27 mouse cellular contexts compared by ENCODE assay signal in the genomic region with DNA sequence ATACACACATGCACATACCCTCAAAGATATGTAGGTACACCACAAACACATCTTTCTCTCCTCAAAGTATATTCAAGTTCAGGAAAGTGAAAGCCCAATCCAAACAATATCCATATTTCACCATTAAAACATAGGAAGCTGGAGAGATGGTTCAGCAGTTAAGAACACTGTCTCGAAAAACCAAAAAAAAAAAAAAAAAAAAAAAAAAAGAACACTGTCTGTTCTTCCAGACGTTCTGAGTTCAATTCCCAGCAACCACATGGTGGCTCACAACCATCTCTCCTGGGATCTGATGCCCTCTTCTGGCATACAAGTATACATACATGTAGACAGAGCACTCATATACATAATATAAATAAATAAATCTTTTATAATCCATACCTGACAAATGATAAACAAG. TPM values are rescaled to one million over a fixed set of nuclear protein-coding genes. Genes with fewer than 3 reads are reported as not detected.
DNase-seq lines count a peak whose midpoint lies in the region; ATAC-seq and TF ChIP-seq lines count a peak whose summit lies in the region.
"Had no signal": no experiment of that assay in that cellular context is flagged by ENCODE, and none has a peak within 500 bp of the region (broad histone marks: within the 10 kb centered on the region; RNA-seq: fewer than 3 reads in every experiment).

No protein-coding gene starts in this region.

- H3K27me3 ChIP-seq in kidney, postnatal 0 days (ENCODE audit: insufficient read depth, low read length) = no peaks in the 10 kb centered on the region
- no peaks in the 10 kb centered on the region for H3K27me3 ChIP-seq in kidney, adult 2 months (replicated peaks; ENCODE audit: control insufficient read depth, insufficient read depth, low read length)
- H3K27me3 ChIP-seq in midbrain, embryonic 11.5 days (ENCODE audit: control insufficient read depth, insufficient read depth, low read length) = no peaks in the 10 kb centered on the region
- H3K27me3 ChIP-seq in midbrain, embryonic 16.5 days (ENCODE audit: control insufficient read depth, insufficient read depth, low read depth, low read length) = no peaks in the 10 kb centered on the region
- no peaks in the 10 kb centered on the region for H3K27me3 ChIP-seq in MEL (ENCODE audit: control insufficient read depth in 1 of 2, insufficient read depth in 2 of 2, low read length in 2 of 2)
- H3K27me3 ChIP-seq: heart, embryonic 12.5 days; kidney, embryonic 15.5 days; limb, embryonic 12.5 days; midbrain, embryonic 15.5 days; neural tube, embryonic 12.5 days had no signal

- H3K4me1 ChIP-seq in kidney, postnatal 0 days (replicated peaks; ENCODE audit: insufficient read depth, low read length) = no peaks in the 10 kb centered on the region
- H3K4me1 ChIP-seq in kidney, adult 2 months (ENCODE audit: control insufficient read depth, insufficient read depth, low read length) = no peaks in the 10 kb centered on the region; the same call in 1 of the 2 replicates
- H3K4me1 ChIP-seq in midbrain, embryonic 11.5 days (ENCODE audit: control insufficient read depth, insufficient read depth, low read length) = no peaks in the 10 kb centered on the region
- peaks cover 8% of the 10 kb centered on the region for H3K4me1 ChIP-seq in midbrain, embryonic 16.5 days (ENCODE audit: control insufficient read depth, insufficient read depth, low read length)
- H3K4me1 ChIP-seq in MEL (ENCODE audit: control insufficient read depth in 1 of 2, insufficient read depth in 2 of 2, low read length in 2 of 2) = peaks cover 2 to 8% of the 10 kb centered on the region in 2 experiments; a peak in 3 of 4 replicates
- H3K4me1 ChIP-seq: neural tube, embryonic 12.5 days had no signal

- no peak overlapping the region for H3K4me2 ChIP-seq in kidney, postnatal 0 days (ENCODE audit: low read length)
- H3K4me2 ChIP-seq in midbrain, embryonic 11.5 days = no peak overlapping the region
- H3K4me2 ChIP-seq in midbrain, embryonic 16.5 days (ENCODE audit: low read length) = no peak overlapping the region
- H3K4me2 ChIP-seq: heart, embryonic 12.5 days; hindbrain, embryonic 14.5 days; kidney, embryonic 15.5 days; limb, embryonic 12.5 days; midbrain, embryonic 15.5 days; neural tube, embryonic 12.5 days had no signal

- H3K4me3 ChIP-seq in kidney, postnatal 0 days (replicated peaks; ENCODE audit: low read depth, low read length) = no peak overlapping the region
- no peak overlapping the region for H3K4me3 ChIP-seq in kidney, adult 2 months (ENCODE audit: insufficient read depth, low read depth, low read length)
- no peak overlapping the region for H3K4me3 ChIP-seq in midbrain, embryonic 11.5 days (ENCODE audit: low read depth, low read length)
- H3K4me3 ChIP-seq in midbrain, embryonic 16.5 days (ENCODE audit: low read depth, low read length) = no peak overlapping the region
- H3K4me3 ChIP-seq in MEL (ENCODE audit: control insufficient read depth in 1 of 2, insufficient read depth in 1 of 2, low read depth in 2 of 2, low read length in 2 of 2) = no peak overlapping the region
- H3K4me3 ChIP-seq: heart, adult 2 months; heart, embryonic 12.5 days; kidney, embryonic 15.5 days; limb, embryonic 12.5 days; midbrain, embryonic 15.5 days; myocyte; neural tube, embryonic 12.5 days had no signal

- ATAC-seq in kidney, postnatal 0 days (replicated peaks; ENCODE audit: low FRiP score, low read depth) = no peak
- no peak for ATAC-seq in midbrain, embryonic 11.5 days (ENCODE audit: low FRiP score)
- no peak for ATAC-seq in midbrain, embryonic 16.5 days
- ATAC-seq: forebrain, embryonic 14.5 days; liver, postnatal 0 days; midbrain, embryonic 15.5 days had no signal

- TF ChIP-seq POLR2A in kidney, adult 2 months (IDR thresholded peaks at IDR 0.05; ENCODE audit: low read depth, low read length) = no peak
- TF ChIP-seq POLR2A in MEL (IDR thresholded peaks at IDR 0.05; ENCODE audit: control insufficient read depth in 1 of 2, insufficient read depth in 1 of 2, low read depth in 1 of 2, low read length in 2 of 2, poor library complexity in 1 of 2) = no peak

- TF ChIP-seq CTCF in kidney, postnatal 0 days (IDR thresholded peaks at IDR 0.05; ENCODE audit: low read depth) = 0 out of 2 replicates have a peak, but pooled peaks have one; percentile 18
- no peak for TF ChIP-seq CTCF in kidney, adult 2 months (conservative IDR thresholded peaks at IDR 0.05; ENCODE audit: insufficient read depth, insufficient read length, low read depth, low read length)
- peak in 1 of 3 experiments; percentile 40; a peak in 2 of 6 replicates for TF ChIP-seq CTCF in MEL (IDR thresholded peaks at IDR 0.05 in 2 of 3, conservative IDR thresholded peaks at IDR 0.05 in 1 of 3; ENCODE audit: control insufficient read depth in 1 of 3, insufficient read depth in 1 of 3, low read depth in 2 of 3, low read length in 3 of 3, poor library complexity in 1 of 3, severe bottlenecking in 1 of 3)

- H3K27ac ChIP-seq in kidney, postnatal 0 days = no peak overlapping the region
- no peak overlapping the region for H3K27ac ChIP-seq in kidney, adult 2 months (ENCODE audit: insufficient read depth, low read depth, low read length)
- H3K27ac ChIP-seq in midbrain, embryonic 11.5 days (ENCODE audit: low read depth, low read length) = no peak overlapping the region
- H3K27ac ChIP-seq in midbrain, embryonic 16.5 days (ENCODE audit: low read length) = no peak overlapping the region
- no peak overlapping the region for H3K27ac ChIP-seq in MEL (ENCODE audit: control insufficient read depth, low read depth, low read length)
- H3K27ac ChIP-seq: heart, adult 2 months; hindbrain, embryonic 14.5 days; kidney, embryonic 15.5 days; limb, embryonic 12.5 days; macrophage; midbrain, embryonic 15.5 days; neural tube, embryonic 12.5 days had no signal

- no peaks in the 10 kb centered on the region for H3K9me3 ChIP-seq in kidney, postnatal 0 days (replicated peaks; ENCODE audit: low read length)
- H3K9me3 ChIP-seq in midbrain, embryonic 11.5 days (ENCODE audit: control insufficient read depth, low read length) = no peaks in the 10 kb centered on the region
- 0 out of 2 replicates have a peak, but pooled peaks cover 2% of the 10 kb centered on the region for H3K9me3 ChIP-seq in midbrain, embryonic 16.5 days (replicated peaks; ENCODE audit: control insufficient read depth, low read length, poor library complexity, severe bottlenecking)
- no peaks in the 10 kb centered on the region for H3K9me3 ChIP-seq in MEL (replicated peaks; ENCODE audit: insufficient read depth, low read length)
- H3K9me3 ChIP-seq: heart, embryonic 12.5 days; kidney, embryonic 15.5 days; limb, embryonic 12.5 days; midbrain, embryonic 15.5 days; neural tube, embryonic 12.5 days had no signal

- no peak; the same call in 1 of the 2 replicates for TF ChIP-seq RAD21 in MEL (IDR thresholded peaks at IDR 0.05; ENCODE audit: low read depth, low read length)

- H3K9ac ChIP-seq in kidney, postnatal 0 days (ENCODE audit: low read depth, low read length) = no peak overlapping the region
- no peak overlapping the region for H3K9ac ChIP-seq in midbrain, embryonic 11.5 days (ENCODE audit: low read length)
- H3K9ac ChIP-seq in midbrain, embryonic 16.5 days (ENCODE audit: low read depth, low read length) = no peak overlapping the region
- H3K9ac ChIP-seq in MEL (ENCODE audit: control insufficient read depth, low read depth, low read length, poor library complexity, severe bottlenecking) = no peak overlapping the region
- H3K9ac ChIP-seq: heart, embryonic 12.5 days; hindbrain, embryonic 14.5 days; kidney, embryonic 15.5 days; limb, embryonic 12.5 days; liver, postnatal 0 days; midbrain, embryonic 15.5 days; neural tube, embryonic 12.5 days had no signal

- no peaks in the 10 kb centered on the region for H3K36me3 ChIP-seq in kidney, postnatal 0 days (ENCODE audit: insufficient read depth, low read length)
- H3K36me3 ChIP-seq in kidney, adult 2 months (ENCODE audit: control insufficient read depth, insufficient read depth, low read length) = no peaks in the 10 kb centered on the region
- no peaks in the 10 kb centered on the region; the same call in 1 of the 2 replicates for H3K36me3 ChIP-seq in midbrain, embryonic 11.5 days (ENCODE audit: control insufficient read depth, insufficient read depth, low read length)
- no peaks in the 10 kb centered on the region for H3K36me3 ChIP-seq in midbrain, embryonic 16.5 days (ENCODE audit: control insufficient read depth, insufficient read depth, low read length)
- peaks cover 10 to 15% of the 10 kb centered on the region in 2 experiments for H3K36me3 ChIP-seq in MEL (ENCODE audit: control insufficient read depth in 1 of 2, insufficient read depth in 2 of 2, low read length in 2 of 2)
- H3K36me3 ChIP-seq: midbrain, embryonic 15.5 days; neural tube, embryonic 12.5 days had no signal

- peaks cover 33% of the 10 kb centered on the region for H3K79me2 ChIP-seq in MEL (ENCODE audit: control insufficient read depth, insufficient read depth, low read length, poor library complexity)

- WGBS in kidney, postnatal 0 days = 90% methylated on average over 2 of the region's 2 CpGs
- 77% methylated on average over 2 of the region's 2 CpGs for WGBS in kidney, adult 2 months
- 83% methylated on average over 2 of the region's 2 CpGs for WGBS in midbrain, embryonic 11.5 days
- 84% methylated on average over 2 of the region's 2 CpGs for WGBS in midbrain, embryonic 16.5 days

- no peak for DNase-seq in kidney, postnatal 0 days (ENCODE audit: low spot score)
- DNase-seq in kidney, adult 2 months = no peak
- peak; percentile 62 for DNase-seq in midbrain, embryonic 11.5 days (ENCODE audit: low spot score, missing footprints)
- DNase-seq in MEL (ENCODE audit: low read depth, low spot score) = peak; percentile 37
- DNase-seq in layer of hippocampus, adult 8-10 months (ENCODE audit: low spot score in 2 of 2) = no peak
- DNase-seq in gastrocnemius, postnatal 4 days (ENCODE audit: low spot score in 2 of 2) = no peak
- DNase-seq: adrenal gland, adult 8-10 months; cerebellum, adult 8-10 months; cerebellum, postnatal 36 days; gastrocnemius, postnatal 25 days; heart, adult 2 months; kidney, adult 11 months; kidney, postnatal 36 days; liver, postnatal 0 days; lung, postnatal 10 days; right cerebral cortex, adult 18-20 months; spleen, adult 18-20 months had no signal

- no peak for TF ChIP-seq EP300 in MEL (IDR thresholded peaks at IDR 0.05; ENCODE audit: low read depth in 1 of 2, low read length in 2 of 2)

RNA-seq across cellular contexts. Expression of gene Atf2, which starts 6.4 kb away (rescaled TPM):
- 38.5 and 41.3 TPM in 2 replicates for polyA plus RNA-seq in kidney, postnatal 0 days (2015; fragmentation: Nextera tagmentation; extraction: Ambion mirVana)
- polyA plus RNA-seq in kidney, adult 2 months (2012; rRNA removed) = 17.1 and 22.0 TPM in 2 replicates
- polyA plus RNA-seq in midbrain, embryonic 11.5 days (2014; fragmentation: Nextera tagmentation; extraction: Ambion mirVana) = 83.3 and 106 TPM in 2 replicates
- 124 and 130 TPM in 2 replicates for polyA plus RNA-seq in midbrain, embryonic 16.5 days (2015; fragmentation: Nextera tagmentation; extraction: Ambion mirVana)
- total RNA-seq in MEL (2012; rRNA removed) = 16.8 and 18.0 TPM in 2 replicates
- 10 to 100 TPM; 36.7 to 82.3 TPM for polyA plus RNA-seq in MEL (2012; ENCODE audit: insufficient read depth in 1 of 2, insufficient read length in 2 of 2, low read depth in 1 of 2, low replicate concordance in 2 of 2, missing spikeins in 1 of 2)
- 100 to 1,000 TPM; 127 to 177 (median 149) TPM for total RNA-seq in layer of hippocampus, adult 8-10 months (2022)
- total RNA-seq in gastrocnemius, postnatal 4 days (2021) = 10 to 100 TPM; 35.4 to 38.9 TPM

RNA-seq across cellular contexts. Expression of gene Atp5g3, which starts 25.1 kb away (rescaled TPM):
- polyA plus RNA-seq in kidney, postnatal 0 days (2015; fragmentation: Nextera tagmentation; extraction: Ambion mirVana) = 2,509 and 2,635 TPM in 2 replicates
- polyA plus RNA-seq in kidney, adult 2 months (2012; rRNA removed) = 1,531 and 1,803 TPM in 2 replicates
- 831 and 886 TPM in 2 replicates for polyA plus RNA-seq in midbrain, embryonic 11.5 days (2014; fragmentation: Nextera tagmentation; extraction: Ambion mirVana)
- 1,014 and 1,037 TPM in 2 replicates for polyA plus RNA-seq in midbrain, embryonic 16.5 days (2015; fragmentation: Nextera tagmentation; extraction: Ambion mirVana)
- total RNA-seq in MEL (2012; rRNA removed) = 503 and 520 TPM in 2 replicates
- polyA plus RNA-seq in MEL (2012; ENCODE audit: insufficient read depth in 1 of 2, insufficient read length in 2 of 2, low read depth in 1 of 2, low replicate concordance in 2 of 2, missing spikeins in 1 of 2) = 100 to 1,000 TPM; 199 to 520 TPM
- 100 to 1,000 TPM; 483 to 509 (median 502) TPM for total RNA-seq in layer of hippocampus, adult 8-10 months (2022)
- total RNA-seq in gastrocnemius, postnatal 4 days (2021) = 1,000 to 10,000 TPM; 1,365 to 1,414 TPM

Comparison
In these comparisons a context has a peak if more than half of its experiments do, and no peak if none do; other contexts are left out.
1. DNase-seq: peak in midbrain, embryonic 11.5 days (single experiment) and MEL (single experiment); none in kidney, postnatal 0 days (single experiment), kidney, adult 2 months (single experiment), layer of hippocampus, adult 8-10 months (0 of 2) and gastrocnemius, postnatal 4 days (0 of 2).